Mouse (Mus musculus): ENCODE data around the gene Zfp1. TPM values are rescaled to one million over a fixed set of nuclear protein-coding genes. Genes with fewer than 3 reads are reported as not detected.

Gene Zfp1
- polyA plus RNA-seq, 1 experiment: 11.1 TPM

DNA sequence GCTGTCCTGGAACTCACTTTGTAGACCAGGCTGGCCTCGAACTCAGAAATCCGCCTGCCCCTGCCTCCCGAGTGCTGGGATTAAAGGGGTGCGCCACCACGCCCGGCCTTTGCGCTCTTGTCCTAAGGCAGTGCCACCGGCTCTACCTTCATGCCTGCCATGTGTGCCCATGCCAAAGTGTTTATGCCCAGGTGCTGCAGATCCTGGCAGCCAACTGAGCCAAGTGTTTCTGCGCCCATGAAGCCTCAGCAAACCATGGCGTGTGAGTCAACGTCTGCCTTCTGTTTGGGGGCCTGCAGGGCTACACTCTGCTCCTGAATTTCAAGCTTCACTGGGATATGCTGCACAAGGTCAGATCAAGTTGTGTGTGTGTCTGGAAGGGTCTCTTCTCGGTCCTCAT lies 61.4 kb downstream of the Zfp1 start:
- DNase-seq: no peak
- WGBS: 94% methylated on average over 12 of the region's 12 CpGs

DNA sequence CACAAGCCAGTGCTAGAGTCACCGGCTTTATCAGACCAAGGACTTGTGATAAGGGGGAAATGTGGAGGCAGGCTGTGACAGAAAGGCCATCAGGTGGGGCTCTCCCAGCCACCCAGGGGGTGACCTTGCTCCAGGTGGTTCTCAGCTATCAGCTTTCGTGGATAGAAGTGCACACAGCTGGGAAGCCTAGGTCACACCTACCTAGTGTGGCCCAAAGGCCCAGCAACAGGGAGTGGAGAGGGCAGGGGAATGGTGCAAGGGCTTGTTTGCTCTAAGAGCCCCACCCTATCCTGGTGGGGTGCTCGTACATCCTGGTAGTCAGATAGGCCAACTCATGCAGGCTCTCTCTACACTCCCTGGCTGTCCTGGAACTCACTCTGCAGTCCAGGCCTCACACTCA lies 62.0 kb downstream of the Zfp1 start:
- H3K36me3 ChIP-seq (ENCODE audit: control insufficient read depth, insufficient read depth, low read length): no peaks in the 10 kb centered on the region
- H3K27ac ChIP-seq (ENCODE audit: control insufficient read depth, insufficient read depth, low read length): no peak overlapping the region
- no peak overlapping the region for H3K4me3 ChIP-seq (ENCODE audit: control insufficient read depth, insufficient read depth, low read length)
- no peaks in the 10 kb centered on the region for H3K4me1 ChIP-seq (replicated peaks; ENCODE audit: control insufficient read depth, insufficient read depth, low read length)
- no peak for TF ChIP-seq CTCF (IDR thresholded peaks at IDR 0.05; ENCODE audit: borderline replicate concordance, control insufficient read depth, extremely low read depth, insufficient read depth, low read length, poor library complexity)
- TF ChIP-seq POLR2A (IDR thresholded peaks at IDR 0.05; ENCODE audit: control insufficient read depth, extremely low read depth, insufficient read depth, low read length, poor library complexity): no peak
- DNase-seq: no peak
- H3K27me3 ChIP-seq (ENCODE audit: control insufficient read depth, insufficient read depth, low read length): no peaks in the 10 kb centered on the region
- 81% methylated on average over 3 of the region's 3 CpGs for WGBS

More for the DNA sequence above, 61.4 kb downstream of the Zfp1 start:
- H3K27me3 ChIP-seq (ENCODE audit: control insufficient read depth, insufficient read depth, low read length): no peaks in the 10 kb centered on the region
- no peak overlapping the region for H3K4me3 ChIP-seq (ENCODE audit: control insufficient read depth, insufficient read depth, low read length)
- TF ChIP-seq POLR2A (IDR thresholded peaks at IDR 0.05; ENCODE audit: control insufficient read depth, extremely low read depth, insufficient read depth, low read length, poor library complexity): no peak
- no peak for TF ChIP-seq CTCF (IDR thresholded peaks at IDR 0.05; ENCODE audit: borderline replicate concordance, control insufficient read depth, extremely low read depth, insufficient read depth, low read length, poor library complexity)
- no peak overlapping the region for H3K27ac ChIP-seq (ENCODE audit: control insufficient read depth, insufficient read depth, low read length)
- no peaks in the 10 kb centered on the region for H3K36me3 ChIP-seq (ENCODE audit: control insufficient read depth, insufficient read depth, low read length)
- H3K4me1 ChIP-seq (replicated peaks; ENCODE audit: control insufficient read depth, insufficient read depth, low read length): no peaks in the 10 kb centered on the region

DNA sequence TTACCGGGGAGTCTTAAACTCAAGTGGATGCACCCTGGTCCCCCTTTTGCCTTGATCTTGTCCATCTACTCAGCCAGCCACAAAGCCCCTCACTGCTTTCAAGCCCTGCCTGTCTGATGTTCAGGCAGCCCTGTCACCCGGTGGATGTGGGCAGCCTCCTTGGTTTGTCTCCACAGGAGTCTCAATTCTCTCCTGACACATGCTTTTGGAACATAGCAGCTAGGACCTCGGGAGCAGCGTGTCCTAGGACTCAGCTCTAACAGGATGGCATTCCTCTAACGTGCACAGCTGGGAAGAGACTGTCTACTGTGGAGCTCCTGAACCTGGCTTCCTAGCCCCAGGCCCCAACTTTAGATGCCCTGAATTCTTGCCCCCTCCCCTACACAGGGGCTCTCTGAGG lies 62.5 kb downstream of the Zfp1 start:
- H3K4me3 ChIP-seq (ENCODE audit: control insufficient read depth, insufficient read depth, low read length): no peak overlapping the region
- 87% methylated on average over 5 of the region's 5 CpGs for WGBS
- H3K36me3 ChIP-seq (ENCODE audit: control insufficient read depth, insufficient read depth, low read length): no peaks in the 10 kb centered on the region
- no peaks in the 10 kb centered on the region for H3K4me1 ChIP-seq (replicated peaks; ENCODE audit: control insufficient read depth, insufficient read depth, low read length)
- H3K27ac ChIP-seq (ENCODE audit: control insufficient read depth, insufficient read depth, low read length): no peak overlapping the region
- H3K27me3 ChIP-seq (ENCODE audit: control insufficient read depth, insufficient read depth, low read length): no peaks in the 10 kb centered on the region
- TF ChIP-seq CTCF (IDR thresholded peaks at IDR 0.05; ENCODE audit: borderline replicate concordance, control insufficient read depth, extremely low read depth, insufficient read depth, low read length, poor library complexity) (no peak), POLR2A (IDR thresholded peaks at IDR 0.05; ENCODE audit: control insufficient read depth, extremely low read depth, insufficient read depth, low read length, poor library complexity) (no peak)
- DNase-seq: no peak

DNA sequence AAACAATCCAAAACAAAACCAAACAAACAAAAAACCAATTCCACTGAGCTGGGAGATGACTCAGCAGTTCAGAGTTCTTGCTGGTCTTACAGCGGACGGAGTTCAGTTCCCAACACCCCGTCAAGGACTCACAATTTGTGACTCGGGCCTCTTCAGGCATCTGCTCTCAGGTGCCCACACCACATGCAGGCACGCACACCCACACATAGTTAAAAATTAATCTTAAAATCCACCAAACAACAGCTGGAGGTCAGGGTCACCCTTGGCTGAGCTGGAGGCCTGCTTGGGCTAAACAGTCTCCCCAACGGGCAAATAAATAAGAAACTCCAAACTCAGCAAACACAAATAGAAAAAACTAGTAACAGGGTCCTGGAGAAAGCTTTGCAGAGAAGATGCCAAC lies 65.1 kb downstream of the Zfp1 start:
- Histone ChIP-seq H3K27ac (ENCODE audit: control insufficient read depth, insufficient read depth, low read length) (no peak overlapping the region), H3K27me3 (ENCODE audit: control insufficient read depth, insufficient read depth, low read length) (no peaks in the 10 kb centered on the region), H3K36me3 (ENCODE audit: control insufficient read depth, insufficient read depth, low read length) (no peaks in the 10 kb centered on the region), H3K4me3 (ENCODE audit: control insufficient read depth, insufficient read depth, low read length) (no peak overlapping the region), H3K4me1 (replicated peaks; ENCODE audit: control insufficient read depth, insufficient read depth, low read length) (no peaks in the 10 kb centered on the region)
- no peak for DNase-seq
- TF ChIP-seq POLR2A (IDR thresholded peaks at IDR 0.05; ENCODE audit: control insufficient read depth, extremely low read depth, insufficient read depth, low read length, poor library complexity) (no peak), CTCF (IDR thresholded peaks at IDR 0.05; ENCODE audit: borderline replicate concordance, control insufficient read depth, extremely low read depth, insufficient read depth, low read length, poor library complexity) (no peak)
- 83% methylated on average over 6 of the region's 6 CpGs for WGBS

DNA sequence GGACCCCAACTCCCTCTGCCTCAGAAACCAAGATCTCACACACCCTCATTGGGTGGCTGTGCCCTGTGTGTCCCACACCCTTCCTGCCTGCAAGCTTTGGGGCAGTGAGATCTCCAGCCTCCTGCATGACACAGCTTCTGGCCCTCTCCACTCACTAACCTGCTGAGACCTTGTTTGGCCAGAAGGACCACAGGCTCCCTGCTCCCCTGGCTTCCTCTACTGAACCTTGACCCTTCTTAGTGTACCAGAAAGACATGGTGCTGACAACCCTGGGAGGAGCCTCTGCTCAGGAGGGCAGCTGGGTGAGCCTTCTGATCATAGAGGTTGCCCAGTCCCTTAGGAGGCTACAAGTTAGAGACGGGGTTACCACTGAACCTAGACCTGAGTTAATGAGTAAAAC lies 66.0 kb downstream of the Zfp1 start:
- 88% methylated on average over 1 of the region's 1 CpGs for WGBS
- no peak for DNase-seq
- Histone ChIP-seq H3K27me3 (ENCODE audit: control insufficient read depth, insufficient read depth, low read length) (no peaks in the 10 kb centered on the region), H3K4me3 (ENCODE audit: control insufficient read depth, insufficient read depth, low read length) (no peak overlapping the region), H3K27ac (ENCODE audit: control insufficient read depth, insufficient read depth, low read length) (no peak overlapping the region), H3K36me3 (ENCODE audit: control insufficient read depth, insufficient read depth, low read length) (no peaks in the 10 kb centered on the region), H3K4me1 (replicated peaks; ENCODE audit: control insufficient read depth, insufficient read depth, low read length) (no peaks in the 10 kb centered on the region)
- TF ChIP-seq CTCF (IDR thresholded peaks at IDR 0.05; ENCODE audit: borderline replicate concordance, control insufficient read depth, extremely low read depth, insufficient read depth, low read length, poor library complexity) (no peak), POLR2A (IDR thresholded peaks at IDR 0.05; ENCODE audit: control insufficient read depth, extremely low read depth, insufficient read depth, low read length, poor library complexity) (no peak)

DNA sequence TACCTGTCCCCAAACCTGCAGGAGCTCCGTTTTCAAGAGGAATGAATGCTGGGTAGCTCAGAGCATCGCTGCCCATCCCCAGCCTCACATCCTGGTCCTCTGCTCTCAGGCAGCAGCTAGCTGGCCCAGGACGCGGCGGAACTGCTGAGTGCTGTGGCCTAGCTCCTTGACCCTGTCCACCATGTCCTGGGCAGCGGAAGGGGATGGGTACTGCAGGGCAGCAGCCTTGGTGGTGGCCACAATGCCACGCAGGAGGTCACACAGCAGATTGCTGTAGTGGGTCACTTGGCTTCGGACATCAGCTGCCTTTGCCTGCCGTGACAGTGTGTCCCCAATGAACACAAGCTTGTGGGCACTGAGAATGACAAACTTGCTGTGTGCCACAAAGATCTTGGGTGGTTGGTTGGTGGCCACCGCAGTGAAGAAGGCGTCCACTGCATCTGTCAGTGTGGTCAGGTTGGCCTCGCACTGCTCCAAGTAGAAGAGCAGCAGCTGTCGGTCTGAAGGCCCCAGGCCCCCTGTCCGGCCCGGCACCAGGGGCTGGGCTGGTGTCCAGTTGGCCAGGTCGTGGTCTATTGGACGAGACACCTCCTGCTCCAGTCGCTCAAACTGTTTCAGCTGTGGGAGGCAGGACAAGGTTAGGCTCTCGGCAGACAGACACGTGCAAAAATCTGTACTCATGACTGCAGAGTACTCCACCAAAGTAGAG lies 67.7 kb downstream of the Zfp1 start:
- no peak for DNase-seq
- Histone ChIP-seq H3K4me1 (replicated peaks; ENCODE audit: control insufficient read depth, insufficient read depth, low read length) (no peaks in the 10 kb centered on the region; the same call in 1 of the 2 replicates), H3K27me3 (ENCODE audit: control insufficient read depth, insufficient read depth, low read length) (no peaks in the 10 kb centered on the region), H3K36me3 (ENCODE audit: control insufficient read depth, insufficient read depth, low read length) (no peaks in the 10 kb centered on the region), H3K27ac (ENCODE audit: control insufficient read depth, insufficient read depth, low read length) (no peak overlapping the region), H3K4me3 (ENCODE audit: control insufficient read depth, insufficient read depth, low read length) (no peak overlapping the region)
- TF ChIP-seq CTCF (IDR thresholded peaks at IDR 0.05; ENCODE audit: borderline replicate concordance, control insufficient read depth, extremely low read depth, insufficient read depth, low read length, poor library complexity): no peak
- WGBS: 91% methylated on average over 20 of the region's 20 CpGs

DNA sequence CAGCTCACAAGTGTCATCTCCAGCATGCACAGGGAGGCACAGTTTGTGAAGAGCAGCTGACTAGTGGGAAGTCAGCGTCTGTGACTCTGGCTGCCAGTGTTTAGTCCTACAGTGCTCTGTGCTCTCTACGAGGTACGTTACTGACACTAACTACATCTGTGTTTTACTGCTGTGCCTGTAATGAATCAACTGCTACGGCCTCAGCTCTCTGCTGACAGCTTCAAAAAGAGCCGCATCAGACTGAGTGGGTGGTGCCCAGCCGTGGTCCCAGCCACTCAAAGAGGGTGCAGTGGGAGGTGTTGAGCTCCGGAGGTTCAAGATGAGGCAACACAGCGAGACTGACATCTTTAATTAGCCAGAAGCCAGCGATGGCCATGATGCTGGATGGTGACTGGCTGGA lies 68.9 kb downstream of the Zfp1 start:
- DNase-seq: no peak
- Histone ChIP-seq H3K36me3 (ENCODE audit: control insufficient read depth, insufficient read depth, low read length) (no peaks in the 10 kb centered on the region), H3K4me3 (ENCODE audit: control insufficient read depth, insufficient read depth, low read length) (no peak overlapping the region), H3K27ac (ENCODE audit: control insufficient read depth, insufficient read depth, low read length) (no peak overlapping the region), H3K4me1 (replicated peaks; ENCODE audit: control insufficient read depth, insufficient read depth, low read length) (no peaks in the 10 kb centered on the region; the same call in 1 of the 2 replicates), H3K27me3 (ENCODE audit: control insufficient read depth, insufficient read depth, low read length) (no peaks in the 10 kb centered on the region)
- WGBS: 72% methylated on average over 9 of the region's 9 CpGs
- TF ChIP-seq CTCF (IDR thresholded peaks at IDR 0.05; ENCODE audit: borderline replicate concordance, control insufficient read depth, extremely low read depth, insufficient read depth, low read length, poor library complexity) (no peak), POLR2A (IDR thresholded peaks at IDR 0.05; ENCODE audit: control insufficient read depth, extremely low read depth, insufficient read depth, low read length, poor library complexity) (no peak)
